Mouse (Mus musculus): ENCODE results near the gene Gclm.
A peak's percentile ranks its signal among the peaks of the same experiment; 100 is the strongest.
"Not testable (repeated sequence)": the region's sequence is repeated elsewhere in the genome, so short reads cannot be mapped to it uniquely, and the experiment has no call there.

Gene Gclm

GRCm38 (mm10) chr3:122245215-122245877 is at the start of gene Gclm:
Gclm (plus strand) TSS chr3:122245557.
- DNase-seq (ENCODE audit: low spot score) = peak; percentile 73

GRCm38 (mm10) chr3:122196621-122197298 is 48.6 kb upstream of the Gclm start:
- no peak for DNase-seq (ENCODE audit: low spot score)

DNA sequence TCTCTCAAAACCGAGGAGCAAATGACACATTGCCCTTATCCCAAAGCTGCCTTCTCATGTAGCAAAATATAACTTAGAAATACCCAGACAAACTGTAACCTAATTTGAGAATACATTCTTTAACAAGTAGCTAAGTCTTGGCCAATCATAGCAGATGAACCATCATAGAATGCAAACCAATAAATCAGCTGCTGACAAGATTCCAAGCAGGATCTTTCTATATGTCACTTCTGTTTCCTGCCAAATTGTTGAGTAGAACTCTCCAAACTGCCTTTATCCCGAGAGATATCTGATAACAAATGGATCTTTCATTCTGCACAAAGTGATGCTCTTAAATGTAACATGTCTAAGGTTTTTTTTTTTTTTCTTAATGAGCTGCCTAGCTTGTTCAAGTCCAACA is 46.8 kb upstream of the Gclm start:
- no peak for DNase-seq (ENCODE audit: low spot score)

- DNase-seq (ENCODE audit: low spot score) = no peak
Observed at GRCm38 (mm10) chr3:122198966-122199381, 46.4 kb upstream of the Gclm start.

- no peak for DNase-seq (ENCODE audit: low spot score)
Observed at GRCm38 (mm10) chr3:122199600-122199999, 45.8 kb upstream of the Gclm start.

GRCm38 (mm10) chr3:122200017-122200416 is 45.3 kb upstream of the Gclm start:
- DNase-seq (ENCODE audit: low spot score) = no peak

GRCm38 (mm10) chr3:122200447-122200846 is 44.9 kb upstream of the Gclm start:
- no peak for DNase-seq (ENCODE audit: low spot score)

GRCm38 (mm10) chr3:122202307-122202732 is 43.0 kb upstream of the Gclm start:
- DNase-seq (ENCODE audit: low spot score) = no peak

- DNase-seq (ENCODE audit: low spot score) = no peak
Observed at GRCm38 (mm10) chr3:122203675-122204329, 41.6 kb upstream of the Gclm start.

GRCm38 (mm10) chr3:122205753-122206152 is 39.6 kb upstream of the Gclm start:
- no peak for DNase-seq (ENCODE audit: low spot score)

- no peak for DNase-seq (ENCODE audit: low spot score)
Observed at GRCm38 (mm10) chr3:122206279-122207070, 38.9 kb upstream of the Gclm start.

DNA sequence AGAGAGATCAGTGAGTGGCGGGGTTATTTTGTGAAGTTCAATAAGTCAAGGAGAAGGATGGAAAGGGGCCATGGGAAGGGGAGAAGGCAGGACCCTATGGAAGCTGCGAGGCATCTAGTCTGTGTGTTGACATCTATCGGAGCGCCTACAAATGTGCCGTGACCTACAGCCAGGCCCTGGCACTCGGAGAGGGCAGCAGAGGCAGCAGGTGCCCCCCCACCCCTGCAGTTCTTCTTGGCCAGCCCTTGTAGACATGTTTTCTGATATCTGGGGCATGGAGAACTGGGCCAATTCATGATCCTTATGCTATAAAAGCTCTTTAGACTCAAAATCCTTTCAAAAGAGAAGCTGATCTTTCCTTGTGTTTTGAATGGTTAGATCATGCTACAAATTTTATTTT is 37.6 kb upstream of the Gclm start:
- no peak for DNase-seq (ENCODE audit: low spot score)

DNA sequence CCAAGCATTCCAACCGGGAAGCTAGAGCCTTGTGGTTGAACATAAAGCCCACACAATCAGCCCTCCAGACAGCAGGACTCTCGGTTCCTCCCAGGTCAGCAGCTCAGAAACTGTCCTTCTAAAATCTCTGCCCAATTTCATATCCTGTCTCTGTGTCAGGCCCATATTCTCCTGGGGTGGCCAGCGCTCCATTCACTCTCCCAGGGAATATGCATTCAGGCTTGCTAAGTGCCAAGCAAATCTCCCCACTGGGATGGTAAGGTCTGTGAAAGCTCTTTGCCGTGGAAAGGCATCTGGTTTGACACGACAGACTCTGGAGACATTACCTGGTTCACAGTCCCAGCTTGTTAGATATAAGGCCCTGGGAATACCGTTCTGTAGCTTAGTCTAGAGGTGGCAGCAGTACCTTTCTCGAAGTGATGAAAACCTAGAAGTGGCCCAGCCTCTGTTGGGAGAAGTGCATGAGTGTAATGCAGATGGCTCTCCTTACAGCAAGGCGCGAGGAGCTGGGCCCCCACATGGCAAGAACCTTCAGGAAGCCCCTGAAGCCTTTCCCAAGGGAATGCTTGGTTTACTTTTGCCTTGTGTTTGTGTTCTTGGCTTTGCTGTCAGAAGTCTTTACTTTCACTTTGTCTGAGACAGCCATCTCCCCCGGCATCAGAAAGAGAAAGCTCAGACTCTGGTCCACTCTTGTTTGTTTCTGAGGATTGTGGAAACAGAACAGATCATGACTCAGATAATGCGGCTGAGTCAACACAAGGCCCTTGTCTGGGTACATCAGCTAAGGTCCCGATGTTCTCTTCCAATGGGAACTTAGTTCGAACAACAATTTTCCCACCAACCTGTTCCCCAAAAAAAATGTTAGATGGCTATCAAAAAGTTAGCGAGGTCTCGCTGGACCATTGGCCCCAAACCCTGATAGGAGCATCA is 36.8 kb upstream of the Gclm start:
- no peak for DNase-seq (ENCODE audit: low spot score)

DNA sequence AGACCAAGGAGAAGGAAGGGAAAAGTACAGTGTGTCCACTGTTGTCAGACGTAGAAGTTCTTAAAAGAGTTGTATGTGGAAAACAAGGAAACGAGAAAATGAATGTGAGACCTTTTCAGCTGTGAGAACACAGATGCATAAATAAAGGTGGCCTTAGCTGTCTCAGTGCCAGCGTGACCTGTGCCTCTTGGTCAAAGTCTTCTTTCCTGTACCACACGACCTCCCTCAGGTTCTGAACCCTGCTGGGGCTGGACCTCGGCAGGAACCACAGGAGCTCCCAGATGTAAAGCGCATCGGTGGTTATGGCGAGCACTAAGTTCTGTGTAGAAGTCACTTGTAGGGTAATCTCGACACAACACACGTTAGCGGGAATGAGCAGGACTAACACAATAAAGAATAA is 35.8 kb upstream of the Gclm start:
- no peak for DNase-seq (ENCODE audit: low spot score)

DNA sequence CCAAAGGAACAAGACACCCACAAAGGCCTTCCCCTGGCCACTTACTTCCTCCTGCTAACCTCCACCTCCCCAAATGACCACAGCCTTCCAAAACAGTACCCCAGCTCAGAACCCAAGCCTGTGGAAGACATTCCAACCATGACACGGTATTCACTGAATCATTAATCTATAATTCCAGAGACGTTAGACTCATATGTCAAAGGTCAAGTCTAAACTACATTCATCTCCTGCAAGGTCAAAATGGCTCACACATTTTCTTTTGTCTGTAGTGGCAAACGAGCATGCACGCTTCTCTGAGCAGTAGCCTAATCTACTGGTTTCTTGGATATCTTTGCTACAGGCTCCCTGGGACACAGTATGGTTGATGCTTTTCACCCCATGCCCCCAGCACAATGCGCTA is 34.9 kb upstream of the Gclm start:
- no peak for DNase-seq (ENCODE audit: low spot score)

- DNase-seq (ENCODE audit: low spot score) = no peak
Observed at GRCm38 (mm10) chr3:122210846-122211245, 34.5 kb upstream of the Gclm start.

DNA sequence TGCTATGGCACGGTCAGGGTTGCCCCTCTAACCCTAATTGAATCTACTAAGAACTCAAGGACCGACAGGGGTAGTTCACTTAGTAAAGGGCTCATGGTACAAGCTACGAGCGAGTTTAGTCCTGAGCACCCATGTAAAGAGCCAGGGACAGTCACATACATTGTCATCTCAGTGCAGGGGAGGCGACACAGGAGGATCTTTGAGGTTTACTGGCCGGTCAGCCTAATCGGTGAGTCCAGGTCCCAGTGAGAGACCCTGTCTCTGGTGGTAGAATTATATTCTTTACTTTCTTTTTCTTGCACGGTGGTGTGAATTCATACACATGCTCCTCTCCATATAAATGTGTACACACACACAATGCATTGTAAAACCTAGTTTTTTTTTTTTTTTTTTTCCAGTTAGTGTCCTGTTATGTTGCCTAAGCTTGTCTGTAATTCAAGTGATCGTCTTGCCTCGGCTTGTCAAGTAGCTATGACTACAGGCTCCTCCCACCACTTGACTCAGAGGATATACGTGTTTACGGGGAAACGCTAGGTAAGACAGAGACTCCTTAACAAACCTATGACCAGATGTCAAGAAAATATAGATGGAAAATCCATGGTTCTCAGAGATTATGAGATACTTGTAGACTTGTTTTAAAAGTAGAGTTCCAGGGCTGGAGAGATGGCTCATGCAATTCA is 33.8 kb upstream of the Gclm start:
- no peak for DNase-seq (ENCODE audit: low spot score)

DNA sequence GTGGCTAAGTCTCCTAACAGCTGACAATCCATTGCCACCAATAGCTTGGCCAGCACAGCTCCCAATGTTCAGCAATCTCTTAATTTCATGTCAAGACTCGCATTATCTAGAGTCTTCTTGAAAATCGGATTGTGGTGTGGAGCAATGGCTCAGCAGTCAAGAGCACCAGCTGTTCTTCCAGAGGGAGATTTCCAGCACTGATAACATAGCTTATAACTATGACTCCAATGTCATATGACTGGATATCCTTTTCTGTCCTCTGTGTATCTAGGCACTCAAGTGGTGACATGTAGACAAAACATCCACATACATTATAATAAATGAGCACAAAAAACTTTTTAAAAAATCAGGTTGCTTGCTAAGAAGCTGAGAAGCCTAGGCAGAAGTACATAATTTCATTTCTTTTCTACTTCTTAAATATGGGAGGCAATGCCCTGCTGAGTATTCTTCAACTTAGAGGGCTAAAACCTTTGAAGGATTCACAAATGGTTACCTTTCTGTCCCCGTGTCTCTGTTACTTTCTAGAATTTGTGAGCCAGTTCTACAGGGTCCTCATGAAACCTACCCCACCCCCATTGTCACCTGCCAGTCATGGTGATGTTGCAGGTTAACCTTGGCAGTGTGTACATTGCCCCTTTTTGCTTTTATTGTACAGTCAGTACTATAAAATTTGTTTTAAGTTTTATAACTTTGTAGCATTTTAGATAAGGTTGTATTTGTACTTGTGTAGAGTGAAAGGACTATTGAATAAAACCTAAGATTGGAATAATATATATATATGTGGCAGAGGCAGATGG is 23.9 kb upstream of the Gclm start:
- no peak for DNase-seq (ENCODE audit: low spot score)

- DNase-seq (ENCODE audit: low spot score) = not testable (repeated sequence)
Observed at GRCm38 (mm10) chr3:122226972-122227371, 18.4 kb upstream of the Gclm start.

DNA sequence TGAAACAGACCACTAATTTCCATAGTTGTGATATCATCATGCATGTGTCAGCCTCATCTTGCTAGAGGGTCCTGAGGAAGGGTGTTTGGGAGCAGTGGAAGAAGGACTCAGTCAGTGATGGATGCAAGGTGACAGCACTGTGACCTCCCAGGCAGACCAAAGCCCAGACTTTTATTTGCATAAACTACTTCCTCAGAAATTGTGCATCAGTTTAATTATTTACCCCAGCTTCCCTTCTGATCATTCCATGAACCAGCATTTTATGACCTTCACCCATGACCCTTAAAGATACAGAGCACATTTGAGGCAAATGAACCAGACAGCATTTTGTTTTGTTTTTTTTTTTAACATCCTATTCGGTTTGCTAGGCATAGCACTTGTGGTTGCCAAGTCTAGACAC is 9.6 kb upstream of the Gclm start:
- DNase-seq (ENCODE audit: low spot score) = no peak

All from ovary, postnatal 10 days (tissue).